ENCODE assay signal across 8 mouse cellular contexts in the genomic region with DNA sequence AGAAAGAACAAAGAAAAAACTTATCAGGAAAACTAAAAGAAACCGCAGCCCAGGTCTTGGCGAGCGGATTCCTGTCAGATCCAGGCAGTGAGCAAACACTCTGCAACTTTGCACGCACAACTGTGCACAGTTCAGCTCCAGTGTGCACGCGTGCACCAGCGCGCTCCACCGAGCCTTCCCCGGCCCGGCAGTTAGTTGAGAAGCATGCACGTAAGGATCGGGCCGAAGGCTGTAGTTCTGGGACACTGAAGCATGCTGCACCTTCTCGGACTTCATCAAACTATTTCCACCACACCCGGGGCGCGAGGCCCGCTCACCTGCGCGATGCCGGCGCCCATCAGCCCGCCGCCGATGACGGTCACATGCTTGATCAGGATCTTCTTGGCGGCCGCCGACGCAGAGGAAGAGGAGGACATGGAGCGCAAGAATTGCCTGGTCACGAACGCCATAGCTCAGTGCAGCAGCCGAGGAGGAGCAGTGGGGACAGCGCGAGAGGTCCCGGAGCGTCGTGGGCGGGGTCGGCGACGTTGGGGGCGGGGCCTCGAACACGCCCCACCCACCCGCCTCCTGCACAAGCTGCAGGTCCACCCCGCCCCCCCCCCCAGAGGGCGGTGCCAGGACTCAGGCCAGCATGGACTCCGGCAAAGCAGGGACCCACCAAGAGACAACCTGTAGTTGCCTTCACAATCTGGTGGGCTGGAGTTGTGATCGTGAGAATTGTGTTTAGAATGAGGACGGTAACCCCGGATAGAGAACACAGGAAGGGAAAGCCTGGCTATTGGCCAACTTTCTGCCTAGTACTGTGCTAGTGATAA. TPM values are rescaled to one million over a fixed set of nuclear protein-coding genes. Genes with fewer than 3 reads are reported as not detected.
DNase-seq lines count a peak whose midpoint lies in the region; ATAC-seq and TF ChIP-seq lines count a peak whose summit lies in the region.

A gene (minus strand): TSS at position 543 of the 815 bp plus-strand sequence.

- H3K9me3 ChIP-seq in hindbrain, postnatal 0 days (ENCODE audit: low read length), result no peaks in the 10 kb centered on the region

- H3K4me2 ChIP-seq in hindbrain, postnatal 0 days (ENCODE audit: low read depth, low read length), result peak within 1 kb of the TSS; percentile 73

- under 1% methylated on average over 54 of the region's 54 CpGs for WGBS in hindbrain, postnatal 0 days

- peak; percentile 95 for ATAC-seq in hindbrain, postnatal 0 days
- peak; percentile 90 for ATAC-seq in megakaryocyte, adult 5-6 weeks (ENCODE audit: poor library complexity, severe bottlenecking)

- peak within 1 kb of the TSS; percentile 97 for H3K4me3 ChIP-seq in gastrocnemius, adult 2 months
- peak within 1 kb of the TSS; percentile 70 for H3K4me3 ChIP-seq in hindbrain, postnatal 0 days (ENCODE audit: low read length)
- H3K4me3 ChIP-seq in left cerebral cortex, adult 2 months, result peak within 1 kb of the TSS; percentile 74

- H3K4me1 ChIP-seq in hindbrain, postnatal 0 days (ENCODE audit: insufficient read depth, low read length), result peaks cover 9% of the 10 kb centered on the region; the same call in 1 of the 2 replicates

- peak within 1 kb of the TSS; percentile 60 for H3K9ac ChIP-seq in hindbrain, postnatal 0 days (replicated peaks; ENCODE audit: low read length)

- peak; percentile 55 for DNase-seq in WW6 (ENCODE audit: low read depth, low spot score)
- DNase-seq in cerebellum, postnatal 4 days (ENCODE audit: low spot score in 2 of 2), result peak; percentile 35 to 83
- DNase-seq in gastrocnemius, adult 2 months, result peak; percentile 92
- DNase-seq in hindbrain, postnatal 0 days (ENCODE audit: low spot score), result peak; percentile 88
- DNase-seq in left cerebral cortex, adult 2 months (ENCODE audit: extremely low spot score in 1 of 2, low spot score in 2 of 2), result peak; percentile 72 to 78
- peak; percentile 67 to 73 for DNase-seq in right cerebral cortex, adult 2 months (ENCODE audit: low spot score in 2 of 2)
- peak; percentile 87 for DNase-seq in urinary bladder, postnatal 14 days (ENCODE audit: low spot score)

- no peak; the same call in 1 of the 2 replicates for TF ChIP-seq CTCF in gastrocnemius, adult 2 months (IDR thresholded peaks at IDR 0.05)
- TF ChIP-seq CTCF in hindbrain, postnatal 0 days (IDR thresholded peaks at IDR 0.05; ENCODE audit: low read depth), result no peak
- TF ChIP-seq CTCF in left cerebral cortex, adult 2 months (IDR thresholded peaks at IDR 0.05), result no peak

- intact Hi-C loops in gastrocnemius, adult 2 months (cut with DNase I), result no loop called here
- intact Hi-C loops in left cerebral cortex, adult 2 months (cut with DNase I), result no loop called here

- H3K36me3 ChIP-seq in hindbrain, postnatal 0 days (ENCODE audit: insufficient read depth, low read length), result no peaks in the 10 kb centered on the region

- no peaks in the 10 kb centered on the region for H3K27me3 ChIP-seq in hindbrain, postnatal 0 days (ENCODE audit: insufficient read depth, low read length)

- H3K27ac ChIP-seq in gastrocnemius, adult 2 months, result peak within 1 kb of the TSS; percentile 94
- peak within 1 kb of the TSS; percentile 59 for H3K27ac ChIP-seq in hindbrain, postnatal 0 days
- peak within 1 kb of the TSS; percentile 85 for H3K27ac ChIP-seq in left cerebral cortex, adult 2 months

RNA-seq across cellular contexts. Expression of the gene that starts here (rescaled TPM):
- 100 to 1,000 TPM; 138 to 218 TPM for total RNA-seq in gastrocnemius, adult 2 months (2021)
- total RNA-seq in hindbrain, postnatal 0 days (2014; rRNA removed), result 25.0 and 27.6 TPM in 2 replicates
- 46.3 and 50.9 TPM in 2 replicates for polyA plus RNA-seq in hindbrain, postnatal 0 days (2015; fragmentation: Nextera tagmentation; extraction: Ambion mirVana)
- 10 to 100 TPM; 17.8 to 19.8 TPM for total RNA-seq in left cerebral cortex, adult 2 months (2021)
- 25.3 and 34.4 TPM in 2 replicates for total RNA-seq in megakaryocyte, adult 5-6 weeks (2015)
- total RNA-seq in megakaryocyte, adult 5-6 weeks (2017), result 26.0 and 29.6 TPM in 2 replicates

Comparison
In these comparisons a context has a peak if more than half of its experiments do, and no peak if none do; other contexts are left out.
1. Peak in every context shown above with its lines: DNase-seq, ATAC-seq, H3K4me3 ChIP-seq and H3K27ac ChIP-seq.